In genomic region chr7:111363206-111363605, GRCm38 (mm10) we compare ENCODE assay signal across 18 mouse cellular contexts.
"Had no signal": no experiment of that assay in that cellular context is flagged by ENCODE, and none has a peak within 500 bp of the region (broad histone marks: within the 10 kb centered on the region; RNA-seq: fewer than 3 reads in every experiment).

No protein-coding gene starts in this region.

- ATAC-seq: midbrain, embryonic 16.5 days had no signal

- H3K4me3 ChIP-seq: midbrain, embryonic 10.5 days; midbrain, embryonic 12.5 days; myocyte; neural tube, embryonic 13.5 days; neural tube, embryonic 15.5 days; stomach, embryonic 15.5 days had no signal

- DNase-seq: lung, adult 18-20 months; lung, embryonic 14.5 days; lung, postnatal 10 days; lung, postnatal 4 days; midbrain, embryonic 14.5 days; right cerebral cortex, postnatal 14 days; thymus, adult 18-20 months; thymus, postnatal 14 days; thymus, postnatal 36 days had no signal

- H3K27ac ChIP-seq: liver, embryonic 14.5 days; midbrain, embryonic 10.5 days; midbrain, embryonic 12.5 days; neural tube, embryonic 13.5 days; neural tube, embryonic 15.5 days; stomach, embryonic 15.5 days; stomach, postnatal 0 days had no signal
